Mouse (Mus musculus): ENCODE data around the gene Rcbtb1. TPM values are rescaled to one million over a fixed set of nuclear protein-coding genes. Genes with fewer than 3 reads are reported as not detected.
A peak's percentile ranks its signal among the peaks of the same experiment; 100 is the strongest.

Rcbtb1 gene
- 10 to 100 TPM in 25 of 26 experiments, 1 to 10 TPM in 1; 8.0 to 97.0 (median 45.0) TPM for total RNA-seq (2018; cell fraction: chromatin; rRNA removed)
- total RNA-seq (2018; cell fraction: cytosol; rRNA removed) = 10 to 100 TPM; 14.6 to 30.2 (median 21.3) TPM
- 10 to 100 TPM; 12.0 to 69.1 (median 32.3) TPM for total RNA-seq (2018; cell fraction: nucleus; rRNA removed)
- polyA plus RNA-seq (2018) = 15.1 to 19.6 TPM (median 16.3 TPM) in 3 replicates

GRCm38 (mm10) chr14:59200711-59201603 is at the start of gene Rcbtb1:
Gene Rcbtb1, plus strand, starts transcription at chr14:59201209.
- peaks cover 42% of the 10 kb centered on the region for H3K79me2 ChIP-seq (ENCODE audit: inconsistent target)
- H3K4me3 ChIP-seq (ENCODE audit: inconsistent target) = peak within 1 kb of the TSS; percentile 84
- H3K36me3 ChIP-seq (ENCODE audit: inconsistent target) = no peaks in the 10 kb centered on the region
- WGBS (ENCODE audit: missing documents) = 2% methylated on average over 82 of the region's 96 CpGs
- H3K27ac ChIP-seq = no peak within 1 kb of the TSS

GRCm38 (mm10) chr14:59155589-59155988 is 45.4 kb upstream of the Rcbtb1 start:
- H3K79me2 ChIP-seq (ENCODE audit: inconsistent target) = no peaks in the 10 kb centered on the region
- H3K36me3 ChIP-seq (ENCODE audit: inconsistent target) = no peaks in the 10 kb centered on the region
- no peak overlapping the region for H3K27ac ChIP-seq
- H3K4me3 ChIP-seq (ENCODE audit: inconsistent target) = no peak overlapping the region
- WGBS (ENCODE audit: missing documents) = 77% methylated on average over 2 of the region's 2 CpGs

GRCm38 (mm10) chr14:59157016-59157698 is 43.9 kb upstream of the Rcbtb1 start:
- Histone ChIP-seq H3K79me2 (ENCODE audit: inconsistent target) (no peaks in the 10 kb centered on the region), H3K36me3 (ENCODE audit: inconsistent target) (no peaks in the 10 kb centered on the region), H3K4me3 (ENCODE audit: inconsistent target) (no peak overlapping the region), H3K27ac (no peak overlapping the region)
- 56% methylated on average over 3 of the region's 3 CpGs for WGBS (ENCODE audit: missing documents)

- H3K79me2 ChIP-seq (ENCODE audit: inconsistent target) = no peaks in the 10 kb centered on the region
- H3K27ac ChIP-seq = no peak within 1 kb of the TSS
- no peaks in the 10 kb centered on the region for H3K36me3 ChIP-seq (ENCODE audit: inconsistent target)
- 86% methylated on average over 3 of the region's 3 CpGs for WGBS (ENCODE audit: missing documents)
- H3K4me3 ChIP-seq (ENCODE audit: inconsistent target) = no peak within 1 kb of the TSS
Observed at GRCm38 (mm10) chr14:59178649-59179048, 22.4 kb upstream of the Rcbtb1 start, which contains the start of gene Gm5142. Gene Gm5142, minus strand, starts transcription at chr14:59178749.

GRCm38 (mm10) chr14:59182732-59183131 is 18.3 kb upstream of the Rcbtb1 start:
- no peaks in the 10 kb centered on the region for H3K79me2 ChIP-seq (ENCODE audit: inconsistent target)
- 57% methylated on average over 2 of the region's 2 CpGs for WGBS (ENCODE audit: missing documents)
- H3K27ac ChIP-seq = no peak overlapping the region
- H3K36me3 ChIP-seq (ENCODE audit: inconsistent target) = no peaks in the 10 kb centered on the region
- H3K4me3 ChIP-seq (ENCODE audit: inconsistent target) = no peak overlapping the region

GRCm38 (mm10) chr14:59185514-59185913 is 15.5 kb upstream of the Rcbtb1 start:
- no peak overlapping the region for H3K4me3 ChIP-seq (ENCODE audit: inconsistent target)
- H3K27ac ChIP-seq = no peak overlapping the region
- H3K36me3 ChIP-seq (ENCODE audit: inconsistent target) = no peaks in the 10 kb centered on the region
- H3K79me2 ChIP-seq (ENCODE audit: inconsistent target) = no peaks in the 10 kb centered on the region

GRCm38 (mm10) chr14:59186121-59186520 is 14.9 kb upstream of the Rcbtb1 start:
- no peak overlapping the region for H3K4me3 ChIP-seq (ENCODE audit: inconsistent target)
- no peaks in the 10 kb centered on the region for H3K79me2 ChIP-seq (ENCODE audit: inconsistent target)
- 88% methylated on average over 2 of the region's 2 CpGs for WGBS (ENCODE audit: missing documents)
- no peak overlapping the region for H3K27ac ChIP-seq
- H3K36me3 ChIP-seq (ENCODE audit: inconsistent target) = no peaks in the 10 kb centered on the region

- Histone ChIP-seq H3K4me3 (ENCODE audit: inconsistent target) (peak overlapping the region; percentile 84), H3K79me2 (ENCODE audit: inconsistent target) (peaks cover 49% of the 10 kb centered on the region), H3K36me3 (ENCODE audit: inconsistent target) (no peaks in the 10 kb centered on the region), H3K27ac (no peak overlapping the region)
- 6% methylated on average over 21 of the region's 21 CpGs for WGBS (ENCODE audit: missing documents)
Observed at GRCm38 (mm10) chr14:59201604-59202215, 701 bp downstream of the Rcbtb1 start.

GRCm38 (mm10) chr14:59205461-59205860 is 4.5 kb downstream of the Rcbtb1 start:
- no peak overlapping the region for H3K4me3 ChIP-seq (ENCODE audit: inconsistent target)
- peaks cover 71% of the 10 kb centered on the region for H3K79me2 ChIP-seq (ENCODE audit: inconsistent target)
- WGBS (ENCODE audit: missing documents) = 84% methylated on average over 7 of the region's 7 CpGs
- H3K27ac ChIP-seq = no peak overlapping the region
- peaks cover 1% of the 10 kb centered on the region; the same call in 1 of the 2 replicates for H3K36me3 ChIP-seq (ENCODE audit: inconsistent target)

- 98% methylated on average over 9 of the region's 10 CpGs for WGBS (ENCODE audit: missing documents)
- Histone ChIP-seq H3K4me3 (ENCODE audit: inconsistent target) (no peak overlapping the region), H3K27ac (no peak overlapping the region), H3K36me3 (ENCODE audit: inconsistent target) (peaks cover 4% of the 10 kb centered on the region; the same call in 1 of the 2 replicates), H3K79me2 (ENCODE audit: inconsistent target) (peaks cover 71% of the 10 kb centered on the region)
Observed at GRCm38 (mm10) chr14:59205976-59206583, 5.1 kb downstream of the Rcbtb1 start.

GRCm38 (mm10) chr14:59209003-59209402 is 8.0 kb downstream of the Rcbtb1 start:
- H3K4me3 ChIP-seq (ENCODE audit: inconsistent target) = no peak overlapping the region
- H3K79me2 ChIP-seq (ENCODE audit: inconsistent target) = peaks cover 49% of the 10 kb centered on the region
- H3K27ac ChIP-seq = no peak overlapping the region
- H3K36me3 ChIP-seq (ENCODE audit: inconsistent target) = peaks cover 4% of the 10 kb centered on the region; the same call in 1 of the 2 replicates
- WGBS (ENCODE audit: missing documents) = 93% methylated on average over 7 of the region's 7 CpGs

- peaks cover 4% of the 10 kb centered on the region; the same call in 1 of the 2 replicates for H3K36me3 ChIP-seq (ENCODE audit: inconsistent target)
- H3K27ac ChIP-seq = no peak overlapping the region
- H3K79me2 ChIP-seq (ENCODE audit: inconsistent target) = peaks cover 41% of the 10 kb centered on the region
- WGBS (ENCODE audit: missing documents) = 100% methylated on average over 2 of the region's 2 CpGs
- no peak overlapping the region for H3K4me3 ChIP-seq (ENCODE audit: inconsistent target)
Observed at GRCm38 (mm10) chr14:59209816-59210215, 8.8 kb downstream of the Rcbtb1 start.

GRCm38 (mm10) chr14:59219241-59219640 is 18.2 kb downstream of the Rcbtb1 start:
- Histone ChIP-seq H3K27ac (no peak overlapping the region), H3K79me2 (ENCODE audit: inconsistent target) (no peaks in the 10 kb centered on the region), H3K4me3 (ENCODE audit: inconsistent target) (no peak overlapping the region), H3K36me3 (ENCODE audit: inconsistent target) (peaks cover 14% of the 10 kb centered on the region)
- WGBS (ENCODE audit: missing documents) = 27% methylated on average over 3 of the region's 3 CpGs

- H3K79me2 ChIP-seq (ENCODE audit: inconsistent target) = no peaks in the 10 kb centered on the region
- WGBS (ENCODE audit: missing documents) = 92% methylated on average over 11 of the region's 11 CpGs
- peaks cover 47% of the 10 kb centered on the region for H3K36me3 ChIP-seq (ENCODE audit: inconsistent target)
- no peak overlapping the region for H3K4me3 ChIP-seq (ENCODE audit: inconsistent target)
- no peak overlapping the region for H3K27ac ChIP-seq
Observed at GRCm38 (mm10) chr14:59226240-59226639, 25.2 kb downstream of the Rcbtb1 start.

Measured in macrophage (primary cell).